8 mouse cellular contexts compared by ENCODE assay signal in the genomic region with DNA sequence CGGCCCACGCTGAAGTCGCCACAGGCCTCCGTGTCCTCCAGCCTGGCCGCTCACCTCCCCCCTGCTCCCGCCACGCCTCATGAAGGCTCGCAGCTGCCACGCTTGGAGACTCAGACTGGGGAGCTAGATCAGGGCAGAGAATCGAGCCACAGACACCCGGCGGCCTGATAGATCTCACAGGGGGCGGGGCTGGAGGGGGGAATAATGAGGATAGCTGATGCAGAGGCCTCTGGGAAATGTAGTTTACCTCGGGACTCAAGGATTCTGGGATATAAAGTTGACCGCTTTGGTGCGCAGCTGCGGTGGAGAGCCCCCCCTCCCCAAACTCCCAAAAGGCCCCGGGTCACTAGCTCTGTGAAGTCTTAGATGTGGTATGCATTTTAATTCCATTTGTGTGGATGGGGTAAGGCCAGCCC. TPM values are rescaled to one million over a fixed set of nuclear protein-coding genes. Genes with fewer than 3 reads are reported as not detected.
DNase-seq lines count a peak whose midpoint lies in the region; ATAC-seq lines count a peak whose summit lies in the region.

TSS of gene Zfp354b (minus strand) at position 183 of the 416 bp plus-strand sequence.

- ATAC-seq in hindbrain, embryonic 12.5 days (ENCODE audit: low FRiP score): peak; percentile 97
- peak; percentile 96 for ATAC-seq in lung, embryonic 16.5 days (ENCODE audit: low read depth)

- H3K4me2 ChIP-seq in hindbrain, embryonic 12.5 days (replicated peaks): peak within 1 kb of the TSS; percentile 80
- peak within 1 kb of the TSS; percentile 97 for H3K4me2 ChIP-seq in lung, embryonic 16.5 days (ENCODE audit: low read depth, low read length)

- peak within 1 kb of the TSS; percentile 62 for H3K4me3 ChIP-seq in hindbrain, embryonic 12.5 days
- H3K4me3 ChIP-seq in lung, embryonic 16.5 days (ENCODE audit: low read length): peak within 1 kb of the TSS; percentile 56

- H3K9ac ChIP-seq in hindbrain, embryonic 12.5 days: peak within 1 kb of the TSS; percentile 69
- H3K9ac ChIP-seq in lung, embryonic 16.5 days (ENCODE audit: low read length): peak within 1 kb of the TSS; percentile 65

- H3K36me3 ChIP-seq in hindbrain, embryonic 12.5 days: no peaks in the 10 kb centered on the region
- no peaks in the 10 kb centered on the region for H3K36me3 ChIP-seq in lung, embryonic 16.5 days (ENCODE audit: control insufficient read depth, insufficient read depth, low read length)

- no peaks in the 10 kb centered on the region for H3K27me3 ChIP-seq in hindbrain, embryonic 12.5 days
- H3K27me3 ChIP-seq in lung, embryonic 16.5 days (ENCODE audit: control insufficient read depth, insufficient read depth, low read depth, low read length): no peaks in the 10 kb centered on the region

- peaks cover 6% of the 10 kb centered on the region for H3K4me1 ChIP-seq in hindbrain, embryonic 12.5 days
- H3K4me1 ChIP-seq in lung, embryonic 16.5 days (replicated peaks; ENCODE audit: control insufficient read depth, insufficient read depth, low read length): no peaks in the 10 kb centered on the region; the same call in 1 of the 2 replicates

- WGBS in hindbrain, embryonic 12.5 days: under 1% methylated on average over 18 of the region's 18 CpGs
- under 1% methylated on average over 18 of the region's 18 CpGs for WGBS in lung, embryonic 16.5 days

- H3K27ac ChIP-seq in hindbrain, embryonic 12.5 days: peak within 1 kb of the TSS; percentile 77
- no peak within 1 kb of the TSS for H3K27ac ChIP-seq in lung, embryonic 16.5 days (ENCODE audit: low read length)

- peak; percentile 97 for DNase-seq in Muller cell, postnatal 12 days (ENCODE audit: inconsistent ontology term)
- DNase-seq in cerebellum, adult 9-11 months: peak; percentile 92
- peak; percentile 78 to 79 for DNase-seq in frontal cortex, postnatal 14 days (ENCODE audit: low spot score in 2 of 2)
- peak; percentile 79 to 85 for DNase-seq in layer of hippocampus, postnatal 10 days (ENCODE audit: low spot score in 2 of 2)
- DNase-seq in ovary, postnatal 14 days (ENCODE audit: low spot score): peak; percentile 62
- peak; percentile 14 to 24 for DNase-seq in thymus, postnatal 10 days (ENCODE audit: low spot score in 2 of 2)

- no peaks in the 10 kb centered on the region for H3K9me3 ChIP-seq in hindbrain, embryonic 12.5 days (replicated peaks)
- no peaks in the 10 kb centered on the region for H3K9me3 ChIP-seq in lung, embryonic 16.5 days (ENCODE audit: control insufficient read depth, low read length)

RNA-seq across cellular contexts. Expression of gene Zfp354b, which starts in this region (rescaled TPM):
- polyA plus RNA-seq in hindbrain, embryonic 12.5 days (2016; fragmentation: Nextera tagmentation; extraction: Ambion mirVana): 1.4 and 3.1 TPM in 2 replicates
- 1 to 10 TPM; 4.9 to 6.2 TPM for total RNA-seq in layer of hippocampus, postnatal 10 days (2021)
- 1.9 and 2.0 TPM in 2 replicates for polyA plus RNA-seq in lung, embryonic 16.5 days (2015; fragmentation: Nextera tagmentation; extraction: Ambion mirVana)

Comparison
In these comparisons a context has a peak if more than half of its experiments do, and no peak if none do; other contexts are left out.
1. DNase-seq: peak in every context shown above with its lines; median percentile 97 in Muller cell, postnatal 12 days; 92 in cerebellum, adult 9-11 months; 82 in layer of hippocampus, postnatal 10 days; 78 in frontal cortex, postnatal 14 days; 62 in ovary, postnatal 14 days; 19 in thymus, postnatal 10 days.